Mouse (Mus musculus) G1E-ER4 (cell line): ENCODE data around the gene Clec4n. TPM values are rescaled to one million over a fixed set of nuclear protein-coding genes. Genes with fewer than 3 reads are reported as not detected.

Source experiments
- GATA1 ChIP-seq: IDR thresholded peaks from one replicate; pipeline ENCODE4 v1.8.0; 2012; ENCODE audit warnings: low read length, inconsistent platforms
- polyA plus RNA-seq: library from polyadenylated mRNA; stranded (reverse); fragments of >175 nt; gene quantifications from 2 replicates; pipeline ENCODE4 v1.2.3, GENCODE M21; 2012

The Clec4n gene
- polyA plus RNA-seq, 1 experiment, result not detected

GRCm38 (mm10) chr6:123279443-123279842 is 49.8 kb downstream of the Clec4n start:
- TF ChIP-seq GATA1, result no peak

DNA sequence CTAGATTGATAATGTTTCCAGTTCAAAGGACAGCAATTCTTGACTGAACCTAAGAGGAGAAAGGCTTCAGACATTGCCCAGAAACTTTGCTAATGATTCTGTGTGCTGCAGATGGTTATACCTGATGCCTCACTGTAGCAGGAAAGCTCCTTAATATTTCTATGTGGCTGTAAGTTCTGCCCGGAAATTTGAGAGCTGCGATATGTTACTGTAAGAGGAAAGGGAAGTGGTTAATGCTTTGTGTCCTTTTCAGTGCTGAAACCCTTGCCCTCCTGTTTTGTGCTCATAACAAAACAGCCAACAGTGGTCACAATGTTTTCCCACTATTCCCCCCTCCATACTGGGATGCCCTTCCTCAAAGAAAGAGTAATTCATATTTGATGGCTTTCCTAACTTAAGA is 56.7 kb downstream of the Clec4n start:
- no peak for TF ChIP-seq GATA1

DNA sequence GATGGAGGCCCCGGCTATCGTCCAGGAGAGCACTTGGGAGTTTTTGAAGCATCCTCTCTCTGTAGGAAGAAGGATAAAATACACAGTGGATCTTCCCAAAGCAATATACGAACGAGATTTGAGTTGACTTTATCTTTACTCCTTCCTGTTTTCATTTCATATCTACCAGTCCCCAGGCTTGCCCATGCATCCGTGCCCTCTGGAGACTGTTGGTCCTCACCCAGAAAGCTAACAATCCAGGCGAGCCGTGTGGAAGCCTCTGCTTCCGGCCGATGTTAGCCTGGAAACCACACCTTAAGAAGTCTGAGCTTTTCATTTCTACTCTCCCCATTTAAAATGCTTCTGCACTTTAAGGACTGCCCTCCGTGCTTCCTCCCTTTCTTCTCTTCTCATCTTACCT is 59.3 kb downstream of the Clec4n start:
- TF ChIP-seq GATA1, result peak; percentile 59

GRCm38 (mm10) chr6:123289753-123290152 is 60.1 kb downstream of the Clec4n start, which contains the start of gene Clec4e:
Gene Clec4e, minus strand, starts transcription at chr6:123289870.
- TF ChIP-seq GATA1, result no peak

GRCm38 (mm10) chr6:123292751-123293400 is 63.2 kb downstream of the Clec4n start:
- peak; percentile 45 for TF ChIP-seq GATA1

Other genes with a start within 250 kb of the Clec4n start
- gene Clec4a4, start 239.5 kb upstream of the Clec4n start, polyA plus RNA-seq, result not detected in 2 replicates
- not detected in 2 replicates for gene Clec4b1, start 179.9 kb upstream of the Clec4n start, polyA plus RNA-seq
- gene Clec4a2, start 123.4 kb upstream of the Clec4n start, polyA plus RNA-seq, result not detected in 2 replicates
- not detected in 2 replicates for gene Clec4b2, start 57.0 kb upstream of the Clec4n start, polyA plus RNA-seq
- 0.14 and 0.22 TPM in 2 replicates for gene Clec4d, start 32.3 kb downstream of the Clec4n start, polyA plus RNA-seq
- 0.05 and 0.09 TPM in 2 replicates for gene Clec4e, start 60.0 kb downstream of the Clec4n start, polyA plus RNA-seq
- not detected in 2 replicates for gene Vmn2r19, start 78.5 kb downstream of the Clec4n start, polyA plus RNA-seq
- not detected in 2 replicates for gene Vmn2r20, start 188.3 kb downstream of the Clec4n start, polyA plus RNA-seq